Mouse (Mus musculus) heart, adult 8-10 months (tissue): Measurements from ENCODE around the gene Il1rn. TPM values are rescaled to one million over a fixed set of nuclear protein-coding genes. Genes with fewer than 3 reads are reported as not detected.

ENCODE experiments used
- DNase-seq: peaks from one replicate; pipeline ENCODE4 v3.0.0; 2022; ENCODE audit warnings: low spot score
- total RNA-seq, 4 experiments: library from RNA; stranded (reverse); gene quantifications; 2 replicates each; pipeline ENCODE4 v1.2.4; 2022

Gene Il1rn
- total RNA-seq = under 1 TPM in 1 of 4 experiments, not detected in 3; 0.23 TPM

- no peak for DNase-seq
Observed at GRCm38 (mm10) chr2:24336545-24336944, at the start of gene Il1rn. TSS of gene Il1rn (plus strand) at chr2:24336853.

DNA sequence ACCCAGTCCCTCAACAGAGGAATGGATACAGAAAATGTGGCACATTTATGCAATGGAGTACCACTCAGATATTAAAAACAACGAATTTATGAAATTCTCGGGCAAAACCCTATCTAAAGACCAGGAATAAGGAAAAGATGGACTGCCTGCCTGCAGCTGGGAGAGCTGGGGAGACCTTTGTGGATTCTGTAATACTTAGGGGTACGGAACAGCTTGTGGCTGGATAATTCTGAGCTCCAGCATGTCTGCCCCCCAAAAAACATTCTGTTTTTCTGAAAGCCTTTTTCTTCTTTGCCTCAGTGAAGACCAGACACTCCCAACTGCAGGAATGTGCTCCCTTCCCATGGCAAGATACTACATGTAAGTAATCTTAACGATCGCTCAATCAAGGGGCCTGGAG, 45.8 kb upstream of the Il1rn start, which contains the start of gene Il1f10:
Gene Il1f10, plus strand, starts transcription at position 301 of the 400 bp plus-strand sequence.
- no peak for DNase-seq

GRCm38 (mm10) chr2:24294616-24295015, 42.0 kb upstream of the Il1rn start:
- DNase-seq = no peak

DNA sequence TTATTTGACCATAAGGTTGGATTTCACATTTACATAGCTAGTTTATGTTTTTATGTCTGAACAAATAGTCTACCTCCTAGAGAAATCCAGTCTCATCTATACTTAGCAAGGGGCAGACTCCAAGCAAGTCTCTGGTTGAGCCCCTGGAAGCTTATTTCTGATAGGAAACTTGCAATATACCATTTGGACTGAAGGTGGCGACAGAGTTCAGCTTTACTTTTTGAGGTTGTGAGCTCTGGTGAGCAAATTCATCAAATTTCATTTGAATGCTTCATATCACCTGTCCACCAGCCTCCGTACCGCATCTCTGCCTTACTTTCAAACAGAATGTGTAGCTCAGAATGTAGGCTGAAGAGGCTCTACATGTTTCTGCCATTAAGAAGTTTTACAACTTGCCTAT, 39.8 kb upstream of the Il1rn start:
- peak; percentile 33 for DNase-seq

GRCm38 (mm10) chr2:24311302-24312001, 25.2 kb upstream of the Il1rn start:
- no peak for DNase-seq

DNA sequence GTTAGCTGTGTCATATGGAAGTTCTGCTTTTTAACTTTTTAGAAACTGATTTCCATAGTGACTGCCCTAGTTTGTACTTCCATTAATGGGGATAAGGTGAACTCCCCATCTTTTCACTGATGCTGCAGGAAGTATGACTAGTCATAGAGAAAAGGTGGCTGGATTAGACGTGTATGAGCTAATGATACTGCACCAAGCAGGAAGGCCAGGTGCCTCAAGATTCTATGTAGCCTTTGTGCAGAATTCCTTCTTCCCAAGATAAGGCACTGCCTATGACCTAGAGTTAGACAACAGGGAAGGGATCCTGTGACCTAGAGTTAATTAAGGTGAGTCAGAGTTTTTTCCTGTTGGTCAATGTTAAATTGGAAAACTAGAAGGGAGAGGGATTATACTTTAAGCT, 19.7 kb upstream of the Il1rn start:
- no peak for DNase-seq

DNA sequence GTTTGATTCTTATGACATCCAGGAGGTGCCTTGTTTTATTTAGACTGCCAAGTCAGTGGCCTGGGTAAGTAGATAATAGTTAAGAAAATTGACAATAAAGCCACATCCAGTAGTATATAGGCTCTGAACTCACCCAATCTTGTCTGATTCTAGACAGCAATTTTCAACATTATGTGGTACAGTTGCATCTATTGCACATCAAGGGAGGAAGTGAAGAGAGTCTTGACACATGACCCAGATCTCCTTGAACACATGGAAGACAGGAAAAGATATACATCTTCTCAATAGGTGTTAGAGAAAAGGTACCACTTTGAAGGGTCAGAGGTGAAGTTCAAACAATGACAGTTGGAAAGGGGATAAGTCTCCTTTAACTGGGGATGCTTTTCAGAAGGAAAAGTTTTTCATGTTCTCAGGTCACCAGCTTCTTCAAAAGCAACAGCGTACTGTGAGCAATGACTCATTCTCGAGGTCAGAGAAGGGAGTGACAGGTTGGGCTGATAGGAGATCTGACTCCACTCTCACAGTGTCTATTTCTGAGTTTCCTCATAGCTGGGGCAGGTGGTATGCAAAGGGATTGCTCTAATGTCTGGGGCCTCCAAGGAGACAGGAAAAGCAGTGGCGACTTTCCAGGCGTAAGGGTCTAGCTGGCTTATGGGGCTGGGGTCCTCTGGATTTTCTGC, 18.6 kb upstream of the Il1rn start:
- no peak for DNase-seq

DNA sequence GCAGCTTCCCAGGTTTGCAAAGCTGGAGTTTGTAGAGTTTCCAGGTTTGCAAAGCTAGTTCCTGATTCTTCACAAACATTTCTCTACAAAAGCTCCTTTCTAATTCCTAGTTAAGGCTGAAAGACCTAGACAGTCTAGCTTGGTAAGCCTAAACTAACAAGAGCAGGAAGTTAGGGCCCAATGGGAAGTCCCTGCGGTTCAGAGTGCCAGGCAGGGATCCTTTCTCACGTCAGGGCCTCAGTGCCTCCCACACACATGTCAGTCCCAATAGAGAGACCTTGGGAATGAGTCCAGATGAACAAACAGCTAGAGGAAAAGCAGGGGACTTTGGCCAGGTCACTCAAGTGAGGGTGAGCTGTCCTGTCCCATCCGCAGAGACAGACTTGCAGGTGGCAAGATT, 1.3 kb upstream of the Il1rn start:
- no peak for DNase-seq

DNA sequence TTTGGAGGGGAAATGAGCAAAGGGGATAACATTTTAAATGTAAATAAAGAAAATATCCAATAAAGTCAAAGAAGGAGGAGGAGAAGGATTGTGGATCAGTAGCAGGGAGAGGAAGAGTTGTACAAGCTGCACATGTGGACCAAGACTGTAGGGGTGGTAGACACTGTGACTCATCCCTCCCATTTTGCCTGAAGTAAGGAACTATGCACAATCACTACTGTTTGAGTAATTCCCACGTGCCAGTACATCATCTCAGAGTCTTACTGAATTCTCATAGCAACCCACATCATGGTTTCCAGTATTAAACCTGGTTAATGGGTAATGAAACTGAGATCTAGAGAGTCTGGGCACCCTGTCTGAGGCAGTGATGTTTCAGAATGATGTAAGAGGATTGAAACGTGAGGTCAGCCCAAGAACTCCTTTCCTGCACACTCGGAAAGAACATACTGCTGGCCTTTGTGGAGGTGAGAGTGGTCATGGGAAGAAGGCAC, 4.8 kb downstream of the Il1rn start:
- no peak for DNase-seq

DNA sequence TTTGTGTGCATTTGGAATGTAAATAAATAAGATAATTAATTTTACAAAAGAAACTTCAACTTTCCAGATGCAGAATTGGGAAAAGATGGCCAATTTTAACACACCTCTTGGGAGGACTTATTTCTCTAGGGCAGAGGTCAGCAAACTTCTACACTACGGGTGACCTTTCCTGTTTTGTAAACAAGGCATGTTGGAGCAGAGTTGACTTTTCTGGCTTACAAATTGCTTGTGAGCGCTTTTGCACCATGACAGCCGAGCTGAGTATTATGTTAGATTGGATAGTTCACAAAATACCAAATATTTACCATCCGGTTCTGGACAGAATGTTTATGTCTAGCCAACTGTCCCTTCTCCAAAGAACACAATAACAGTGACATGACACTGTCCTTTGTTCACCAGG, 8.0 kb downstream of the Il1rn start:
- no peak for DNase-seq

- no peak for DNase-seq
Observed at GRCm38 (mm10) chr2:24345056-24345455, 8.4 kb downstream of the Il1rn start.

DNA sequence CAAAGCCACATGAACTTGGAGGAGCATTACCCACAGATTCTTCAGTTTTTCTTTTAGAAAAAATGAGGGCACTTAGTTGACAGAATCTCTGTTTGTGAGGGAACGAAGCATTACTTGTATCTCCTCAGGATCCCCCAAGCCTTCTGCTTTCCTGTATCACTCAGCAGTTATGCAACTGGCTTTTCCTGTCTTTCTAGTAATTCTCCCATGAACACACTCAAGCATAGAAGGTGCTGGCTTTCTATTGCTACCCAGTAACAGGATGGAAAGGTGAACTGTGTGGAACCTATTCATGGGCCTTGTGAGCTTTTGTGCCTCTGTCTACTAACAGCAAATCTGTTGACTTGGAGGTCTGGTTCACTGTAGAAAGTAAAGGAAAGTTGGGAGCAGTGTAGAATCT, 11.3 kb downstream of the Il1rn start:
- no peak for DNase-seq

GRCm38 (mm10) chr2:24351159-24351558, 14.5 kb downstream of the Il1rn start:
- no peak for DNase-seq

- no peak for DNase-seq
Observed at GRCm38 (mm10) chr2:24353042-24353441, 16.4 kb downstream of the Il1rn start.

DNA sequence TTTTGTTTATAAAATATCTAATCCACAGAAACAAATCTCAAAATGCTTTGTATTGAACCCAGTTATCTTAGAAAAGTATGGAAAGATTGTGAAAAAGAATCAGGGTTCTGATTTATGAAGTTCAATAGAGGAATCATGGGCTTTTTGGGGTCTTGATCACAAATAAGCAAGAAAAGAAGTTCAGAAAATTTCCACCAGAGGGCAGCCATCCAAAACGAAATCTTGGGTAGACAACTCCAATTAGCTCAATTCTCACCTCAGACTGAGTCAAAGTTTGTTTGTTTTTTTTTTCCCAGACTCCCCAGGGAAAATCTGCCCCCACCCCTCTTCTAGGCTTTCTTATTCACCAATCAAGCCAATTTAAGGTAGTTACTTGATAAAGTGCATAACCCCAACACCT, 21.0 kb downstream of the Il1rn start:
- DNase-seq = peak; percentile 26

GRCm38 (mm10) chr2:24359347-24359746, 22.7 kb downstream of the Il1rn start:
- no peak for DNase-seq

DNA sequence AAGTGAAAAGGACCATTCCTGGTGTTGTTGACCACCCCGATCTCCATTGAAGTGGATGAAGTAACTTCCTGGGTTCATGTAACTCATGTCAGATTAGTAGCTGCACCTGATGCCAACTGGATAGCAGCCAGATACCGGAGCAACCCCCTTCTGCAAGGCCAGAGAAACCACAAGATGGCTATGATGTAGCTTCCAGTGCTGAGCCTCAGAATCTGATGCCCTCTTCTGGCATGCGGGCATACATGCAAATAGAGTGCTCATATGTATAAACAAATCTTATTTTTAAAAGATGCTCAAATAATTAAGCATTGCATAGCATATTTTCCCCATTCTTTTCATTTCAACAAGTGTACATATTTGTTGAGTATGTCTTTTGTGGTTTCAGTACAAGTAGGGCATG, 27.2 kb downstream of the Il1rn start:
- no peak for DNase-seq

DNA sequence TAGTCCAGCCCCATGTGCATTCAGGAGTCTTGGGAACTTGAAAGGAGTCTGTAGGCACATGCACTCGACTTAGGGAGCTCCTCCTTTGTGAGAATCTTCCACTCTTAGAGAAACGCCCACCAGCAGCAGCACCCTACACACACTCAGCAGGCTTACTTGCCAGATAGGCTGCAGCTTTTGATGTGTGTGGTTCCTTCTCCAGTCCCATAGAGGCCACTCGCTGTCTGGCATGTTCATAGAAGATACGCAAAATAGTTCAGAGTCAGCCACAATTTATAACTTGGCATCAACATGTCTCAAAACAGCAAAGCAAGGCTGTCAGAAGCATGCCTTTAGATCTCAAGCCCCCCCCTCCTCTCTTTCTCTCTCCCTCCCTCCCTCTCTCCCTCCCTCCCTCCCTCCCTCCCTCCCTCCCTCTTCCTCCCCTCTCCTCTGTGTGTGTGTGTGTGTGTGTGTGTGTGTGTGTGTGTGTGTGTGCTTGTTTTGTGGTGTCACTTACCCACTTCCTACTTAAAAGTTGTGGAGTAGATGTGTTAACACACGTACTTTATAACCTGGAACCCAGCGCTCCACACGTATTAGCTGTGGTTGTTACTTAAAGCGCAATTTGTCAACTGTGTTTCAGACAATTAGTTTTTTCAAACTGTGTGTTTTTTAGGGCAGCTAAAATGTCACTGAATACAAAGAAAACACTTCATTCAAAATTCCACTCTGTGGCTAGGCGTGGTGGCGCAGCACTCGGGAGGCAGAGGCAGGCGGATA, 29.7 kb downstream of the Il1rn start:
- no peak for DNase-seq

- DNase-seq = no peak
Observed at GRCm38 (mm10) chr2:24367030-24367894, 30.6 kb downstream of the Il1rn start, which contains the start of gene Psd4. TSS of gene Psd4 (plus strand) at chr2:24367580.

DNA sequence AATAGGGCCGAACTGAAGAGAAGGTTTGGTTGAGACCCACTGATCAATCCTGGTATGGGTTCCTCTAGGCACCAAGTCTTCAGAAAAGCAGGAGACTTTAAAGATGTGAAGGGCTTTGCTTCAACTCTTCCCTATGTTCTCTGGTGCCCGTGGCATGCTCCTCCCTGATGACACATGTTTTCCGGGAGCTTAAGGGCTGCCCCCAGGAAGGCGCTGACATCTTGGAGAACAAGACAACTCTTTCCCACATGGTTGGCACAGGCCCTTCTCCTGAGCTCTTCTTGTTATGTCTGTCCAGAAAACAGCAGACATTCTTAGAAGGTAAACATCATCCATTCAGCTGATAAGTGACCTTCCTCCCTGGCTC, 31.2 kb downstream of the Il1rn start:
- no peak for DNase-seq

DNA sequence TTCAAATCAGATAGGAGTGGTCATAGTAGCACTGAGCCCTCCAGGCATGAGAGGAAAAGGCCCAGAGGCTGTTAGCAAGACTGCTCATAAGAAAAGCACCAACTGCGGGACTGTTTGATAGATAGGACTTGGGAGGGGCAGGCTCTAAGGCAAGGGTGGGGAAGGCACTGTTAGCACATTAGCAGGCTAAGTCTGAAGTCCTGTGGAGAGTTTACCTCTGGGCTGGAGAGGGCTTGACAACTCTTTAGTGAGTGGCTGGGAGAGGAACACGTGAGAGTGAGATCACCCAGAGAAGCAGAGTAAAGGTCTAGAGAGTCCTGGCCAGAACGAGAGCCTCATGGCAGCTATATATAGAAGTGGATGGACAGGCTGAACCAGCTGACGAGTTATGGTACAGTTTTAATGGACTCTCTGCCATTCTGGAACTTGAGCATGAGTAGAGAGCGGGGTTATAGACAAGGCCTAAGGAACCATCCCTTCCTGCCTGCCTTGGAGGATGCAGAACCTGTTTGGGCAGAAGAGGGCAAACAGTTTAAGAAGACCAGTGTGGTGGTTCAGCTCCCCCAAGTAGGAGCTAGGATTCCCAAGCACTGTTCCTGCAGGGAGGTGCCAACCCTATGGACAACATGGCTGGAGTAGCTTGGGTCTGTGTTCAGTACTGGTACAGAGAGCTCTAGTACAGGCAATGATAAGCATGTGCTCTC, 42.2 kb downstream of the Il1rn start:
- no peak for DNase-seq
